Mouse (Mus musculus): ENCODE data around the gene Vmn1r8.

DNA sequence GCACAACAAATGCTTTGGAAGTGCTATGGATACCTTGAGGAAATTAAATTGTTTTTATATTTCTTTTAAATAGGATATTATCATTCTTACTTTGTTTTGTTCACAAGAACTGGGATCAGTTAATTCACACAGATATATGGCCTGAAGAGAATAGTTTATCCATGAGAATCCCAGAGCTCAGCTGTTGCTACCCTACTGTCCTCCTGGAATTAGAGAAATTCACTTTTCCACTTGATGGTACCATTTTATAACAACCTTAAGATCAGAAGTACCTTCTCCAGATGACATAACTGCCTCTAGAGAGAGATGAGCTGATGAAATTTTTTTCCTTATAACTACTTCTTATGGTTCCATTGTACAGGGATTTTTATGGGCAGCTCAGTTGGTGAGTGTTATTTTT lies at the start of gene Vmn1r8:
- TF ChIP-seq EP300 (optimal IDR thresholded peaks at IDR 0.05) (no peak), CTCF (IDR thresholded peaks at IDR 0.05; ENCODE audit: low read depth) (no peak)

Data from stomach, postnatal 0 days (tissue).